Mouse (Mus musculus): ENCODE results near the gene Nfic.

Gene Nfic

DNA sequence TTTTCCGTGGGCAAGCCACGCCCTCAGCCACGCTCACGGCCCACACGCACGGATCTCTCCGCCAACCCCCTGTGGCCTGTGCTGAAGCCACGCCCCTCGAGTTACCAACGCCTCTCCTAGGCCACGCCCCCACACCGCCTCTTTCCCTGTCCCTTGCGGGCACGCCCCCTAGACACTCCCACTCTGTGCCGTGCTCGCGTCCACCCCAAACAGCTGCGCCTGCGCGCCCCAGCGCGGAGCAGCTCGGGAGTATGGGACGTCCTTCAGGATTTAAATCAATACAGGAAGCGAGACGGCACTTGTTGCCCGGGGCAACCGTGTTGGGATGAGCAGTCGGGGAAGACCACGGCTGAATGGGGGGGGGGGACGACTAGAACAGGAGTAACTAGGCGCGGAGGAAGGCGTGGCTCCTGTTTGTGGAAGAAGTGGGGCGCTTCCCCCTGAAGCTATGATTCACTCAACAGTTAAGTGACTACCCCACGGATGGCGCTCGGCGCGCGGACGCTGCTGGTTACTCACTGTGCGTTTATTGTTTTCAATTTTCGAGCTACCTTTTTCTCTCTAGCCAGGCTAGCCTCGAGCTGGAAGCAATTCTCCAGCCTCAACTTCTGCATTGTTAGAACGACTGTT lies 76.8 kb downstream of the Nfic start:
- DNase-seq: peak; percentile 100

DNA sequence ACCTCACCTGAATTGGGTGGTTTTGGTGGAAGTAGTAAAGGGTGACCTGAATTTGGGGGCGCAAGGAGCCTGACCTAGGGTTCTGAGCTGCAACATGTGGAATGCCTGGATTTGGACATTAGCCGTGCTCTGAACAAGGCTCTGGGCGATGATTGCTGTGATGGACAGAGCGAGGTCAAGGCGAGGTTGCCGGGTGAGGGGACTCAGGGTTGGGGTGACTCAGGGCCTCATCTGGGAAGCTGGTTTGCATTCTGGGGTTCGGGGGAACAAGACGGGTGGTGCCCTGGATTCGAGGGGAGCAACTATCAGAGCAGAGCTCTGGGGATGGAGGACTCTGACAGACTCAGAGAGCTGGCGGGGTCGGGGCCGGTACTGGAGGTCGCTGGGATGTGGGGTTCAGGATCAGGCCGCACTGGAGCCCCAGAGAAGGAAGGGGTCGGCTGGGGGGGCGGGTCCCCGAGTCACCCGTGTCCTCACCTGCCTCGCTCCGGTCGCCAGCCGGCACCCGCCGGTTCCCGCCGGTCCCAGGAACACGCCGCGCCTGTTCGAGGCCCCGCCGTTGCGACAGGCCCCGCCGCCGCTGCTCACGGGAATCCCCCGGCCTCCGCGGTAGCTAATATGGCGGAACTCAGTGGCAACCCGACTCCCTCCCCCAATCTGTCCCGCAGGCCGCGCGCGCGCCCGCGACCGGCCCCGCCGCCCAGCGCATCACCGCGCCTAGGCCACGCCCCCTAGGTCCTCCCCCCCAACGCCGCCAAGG lies 77.5 kb downstream of the Nfic start, which contains the start of gene Fzr1:
TSS of gene Fzr1 (minus strand) at position 724 of the 760 bp plus-strand sequence.
- no peak for DNase-seq

DNA sequence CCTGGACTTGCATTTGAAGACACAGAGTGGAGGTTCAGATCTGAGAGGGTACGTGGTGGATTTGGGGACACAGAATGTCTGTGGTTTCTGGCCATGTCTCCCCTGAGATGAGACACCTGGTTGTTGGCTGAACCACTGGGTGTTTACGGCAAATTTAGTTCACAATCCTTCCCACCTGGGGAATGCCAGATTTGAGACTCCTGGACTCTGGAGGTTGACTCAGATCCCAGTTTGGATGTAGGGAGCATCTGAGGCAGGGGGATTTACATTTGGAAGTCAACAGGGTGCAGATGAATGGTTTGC lies 78.1 kb downstream of the Nfic start:
- no peak for DNase-seq

DNA sequence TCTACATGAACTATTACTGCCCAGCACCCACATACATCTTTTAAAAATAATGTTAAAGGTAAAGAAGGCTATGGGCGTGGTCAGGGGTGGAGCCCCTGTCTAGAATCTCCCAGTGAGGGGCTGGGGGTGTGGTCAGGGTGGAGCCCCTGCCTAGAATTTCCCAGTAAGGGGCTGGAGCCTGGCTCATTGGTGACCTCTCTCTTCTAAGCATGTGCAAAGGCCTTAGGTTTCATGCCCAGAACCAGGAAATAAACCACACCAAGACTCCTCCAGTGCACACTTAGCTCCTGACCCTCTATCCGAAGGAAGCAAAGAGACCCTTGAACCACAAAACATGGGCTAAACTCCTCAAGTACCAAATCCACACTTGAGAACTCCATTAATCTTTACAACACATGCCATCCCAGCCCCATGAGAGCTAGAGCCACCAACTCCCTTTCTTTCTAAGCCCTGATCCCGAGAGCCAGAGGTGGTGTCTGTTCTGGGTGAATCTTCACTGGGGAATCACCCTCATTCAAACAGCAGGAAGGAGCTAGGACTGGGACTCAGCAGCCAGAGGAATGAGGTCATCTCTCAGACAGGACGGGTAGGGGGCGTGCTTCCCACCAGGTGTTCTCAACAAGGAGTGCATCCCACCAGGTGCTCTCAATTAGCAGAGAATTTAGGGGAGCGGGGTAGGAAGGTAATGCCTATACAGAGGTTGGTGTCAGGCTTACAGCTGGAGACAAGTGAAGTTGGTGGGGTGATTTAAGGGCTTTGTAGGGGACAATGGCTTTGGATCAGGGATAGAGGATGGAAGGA lies 78.7 kb downstream of the Nfic start:
- peak; percentile 57 for DNase-seq

DNA sequence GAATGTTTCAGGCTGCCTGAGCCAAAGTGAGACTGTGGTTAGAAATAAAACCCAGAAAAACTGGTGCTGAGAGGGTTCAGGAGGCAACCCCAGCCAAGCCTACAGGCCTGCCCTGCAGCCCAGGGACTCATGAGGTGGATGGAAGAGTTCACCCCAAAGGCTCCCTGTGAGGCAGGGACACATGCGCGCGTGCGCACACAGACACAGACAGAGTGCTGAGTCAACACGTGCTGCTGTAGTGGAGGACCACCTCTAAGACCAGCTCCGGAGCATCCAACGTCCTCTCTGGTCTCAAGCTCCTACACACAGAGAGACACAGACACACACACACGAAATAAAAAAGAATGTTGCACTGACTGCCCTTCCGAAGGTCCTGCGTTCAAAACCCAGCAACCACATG lies 80.1 kb downstream of the Nfic start:
- DNase-seq: no peak

DNA sequence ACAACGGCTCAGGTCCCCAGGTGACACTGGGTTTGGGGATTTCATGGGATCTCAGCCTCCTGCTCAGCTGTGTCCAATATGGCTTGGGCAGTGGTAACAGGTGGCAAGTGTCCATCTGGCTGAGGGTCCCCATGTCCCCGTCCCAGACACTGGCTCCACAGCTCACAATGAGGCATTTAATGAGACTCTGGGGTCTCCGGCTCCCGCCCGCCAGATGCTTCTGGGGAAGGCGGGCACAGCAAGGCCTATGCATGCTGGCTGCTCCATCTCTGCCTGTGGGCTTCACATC lies 88.3 kb downstream of the Nfic start:
- no peak for DNase-seq

DNA sequence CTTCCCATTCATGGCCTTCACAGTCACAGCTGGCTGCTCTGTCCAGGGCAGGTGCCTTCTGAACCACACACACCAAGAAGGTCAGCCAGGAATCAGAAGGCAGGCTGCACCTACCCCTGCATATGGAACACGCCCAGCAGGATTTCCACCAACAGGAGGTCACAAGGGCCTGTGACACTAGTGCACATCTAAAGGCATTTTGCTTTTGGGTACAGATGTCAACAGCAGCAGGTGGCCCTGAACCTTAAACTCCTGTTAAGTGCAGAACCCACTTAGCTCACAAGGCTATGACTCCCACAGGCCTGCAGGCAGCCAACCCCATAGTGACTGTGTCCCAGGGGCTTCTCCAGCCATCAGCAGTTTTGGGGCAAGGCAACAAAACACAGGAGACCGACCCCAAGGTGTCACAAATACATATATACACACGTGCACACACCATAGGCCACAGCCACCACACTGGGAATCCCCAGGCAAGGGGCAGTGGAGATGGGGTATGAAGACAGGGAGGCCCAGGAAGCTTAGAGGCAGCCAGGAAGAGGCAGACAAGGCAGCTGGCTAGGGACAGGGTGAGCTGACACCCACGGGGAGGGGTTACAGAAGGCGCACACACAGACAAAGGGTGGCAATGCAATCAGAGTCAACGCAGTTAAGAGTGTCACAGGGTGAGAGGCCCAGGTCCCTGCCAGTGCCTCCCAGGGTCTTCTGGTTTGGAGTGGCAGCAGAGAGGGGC lies 88.8 kb downstream of the Nfic start:
- DNase-seq: no peak

DNA sequence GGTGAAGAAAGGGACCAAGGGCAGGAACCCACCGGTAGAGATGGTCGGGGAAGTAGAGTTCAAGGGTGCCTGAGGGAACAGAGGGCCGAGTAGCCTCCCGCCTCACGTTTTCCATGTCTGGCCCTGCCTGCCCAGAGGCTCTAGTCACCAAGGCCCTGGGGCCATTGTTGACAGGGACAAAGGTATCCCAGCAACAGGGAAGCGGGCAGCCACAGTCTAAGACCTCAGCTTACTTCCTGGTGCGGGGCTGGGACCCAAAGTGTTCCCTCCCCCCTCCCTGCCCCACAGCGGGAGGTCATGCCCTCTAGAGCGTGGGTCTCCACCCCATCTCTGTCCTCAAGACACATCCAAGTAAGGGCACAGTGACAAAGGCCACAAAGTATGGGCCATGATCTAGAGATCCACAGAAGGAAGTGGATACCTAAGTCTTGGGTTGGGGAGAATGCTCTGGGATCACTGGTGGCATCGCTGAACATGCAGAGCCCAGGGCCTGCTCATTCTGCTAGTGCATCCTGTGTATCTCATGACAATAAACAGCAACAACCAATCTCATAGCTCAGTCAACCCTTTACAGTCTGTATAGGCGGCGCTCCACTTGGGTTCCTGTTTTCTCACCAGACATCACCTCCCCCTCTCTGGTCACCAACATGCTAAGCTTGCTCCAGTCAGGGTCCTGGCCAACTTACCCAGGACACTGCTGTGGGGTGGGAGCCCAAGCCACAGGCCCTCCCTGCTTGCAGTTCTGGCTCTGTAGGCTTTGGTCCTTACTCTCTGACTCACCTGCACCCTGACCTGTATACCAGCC lies 89.6 kb downstream of the Nfic start, which contains the start of gene 4930404N11Rik:
TSS of gene 4930404N11Rik (minus strand) at position 145 of the 805 bp plus-strand sequence.
- DNase-seq: no peak

DNA sequence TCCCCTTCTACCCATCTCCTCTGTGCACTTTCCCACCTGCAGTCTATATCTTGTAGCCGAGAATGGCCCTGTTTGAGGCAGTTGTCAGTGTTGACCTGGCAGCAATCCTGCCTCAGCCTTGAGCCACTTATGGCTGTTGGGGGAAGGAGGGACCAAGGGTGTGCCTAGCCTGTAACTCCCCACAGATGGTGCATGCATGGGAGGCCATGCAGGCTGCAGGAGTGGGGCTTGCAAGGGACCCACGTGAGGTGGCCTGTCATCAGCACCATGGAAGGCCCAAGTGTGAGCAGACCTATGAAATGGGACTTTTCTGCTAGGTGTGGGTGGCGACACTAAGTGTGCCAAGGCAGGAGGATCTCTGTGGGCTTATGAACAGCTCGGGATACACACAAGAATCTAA lies 90.4 kb downstream of the Nfic start:
- DNase-seq: no peak

DNA sequence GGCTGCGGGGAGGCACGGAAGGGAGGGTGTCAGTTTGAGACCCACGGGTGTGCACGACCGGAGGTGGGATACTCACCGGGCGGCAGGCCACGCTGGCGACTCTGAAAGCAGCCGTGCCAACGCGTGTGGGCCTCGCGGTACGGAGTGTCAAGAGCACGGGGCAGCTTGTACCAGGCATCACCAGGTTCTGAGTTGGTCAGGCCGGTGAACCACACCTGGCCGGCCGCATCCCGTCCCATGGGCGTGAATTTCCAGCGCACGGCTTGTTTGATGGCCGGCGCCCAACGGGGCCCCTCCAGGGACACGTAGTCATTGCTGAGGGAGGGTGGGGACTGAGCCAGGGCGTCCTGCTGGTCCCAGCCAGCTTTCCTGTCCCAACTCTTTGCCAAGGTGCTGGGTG lies 90.8 kb downstream of the Nfic start:
- no peak for DNase-seq

DNA sequence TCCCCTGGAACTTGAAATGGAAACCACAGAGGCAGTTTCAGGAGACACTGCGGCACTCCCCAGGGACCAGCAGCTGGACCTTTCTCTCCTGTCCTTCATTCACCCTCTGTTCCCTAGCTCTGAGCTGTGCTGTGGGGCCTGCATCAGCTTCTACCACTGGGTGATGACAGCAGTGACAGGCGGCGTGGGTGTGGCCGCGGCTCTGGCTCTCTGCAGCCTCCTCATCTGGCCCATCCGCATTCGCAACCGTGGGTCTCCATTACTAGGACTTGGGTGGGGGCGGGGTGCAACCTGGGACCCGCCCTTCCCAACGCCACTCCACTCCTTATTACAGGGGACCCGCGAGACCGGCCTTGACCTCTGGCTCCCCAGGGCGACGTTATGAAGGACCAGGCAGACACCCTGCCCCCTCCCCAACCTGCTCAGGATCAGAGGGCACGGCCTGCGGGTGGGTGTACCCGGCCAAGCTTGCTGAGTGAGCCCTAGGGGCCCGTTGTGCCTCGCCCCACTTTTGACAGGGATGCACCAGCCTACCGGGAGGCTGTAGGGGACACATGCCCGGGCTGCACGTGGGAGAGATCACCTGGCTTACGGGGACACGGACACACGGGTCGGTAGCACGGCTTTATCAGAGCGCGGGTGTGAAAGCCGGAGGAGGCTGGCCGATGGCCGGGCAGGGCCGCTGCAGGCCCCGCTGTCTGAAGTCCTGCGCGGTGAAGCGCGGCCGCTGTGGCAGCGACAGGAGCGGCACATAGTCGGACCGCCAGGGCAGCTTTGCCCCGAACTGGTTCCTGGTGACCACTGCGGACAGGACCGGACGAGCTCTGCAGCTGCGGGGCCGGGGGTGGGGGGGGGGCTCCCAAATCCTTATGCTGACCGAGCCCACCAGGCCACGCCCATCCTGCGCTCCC lies 91.7 kb downstream of the Nfic start:
- no peak for DNase-seq

DNA sequence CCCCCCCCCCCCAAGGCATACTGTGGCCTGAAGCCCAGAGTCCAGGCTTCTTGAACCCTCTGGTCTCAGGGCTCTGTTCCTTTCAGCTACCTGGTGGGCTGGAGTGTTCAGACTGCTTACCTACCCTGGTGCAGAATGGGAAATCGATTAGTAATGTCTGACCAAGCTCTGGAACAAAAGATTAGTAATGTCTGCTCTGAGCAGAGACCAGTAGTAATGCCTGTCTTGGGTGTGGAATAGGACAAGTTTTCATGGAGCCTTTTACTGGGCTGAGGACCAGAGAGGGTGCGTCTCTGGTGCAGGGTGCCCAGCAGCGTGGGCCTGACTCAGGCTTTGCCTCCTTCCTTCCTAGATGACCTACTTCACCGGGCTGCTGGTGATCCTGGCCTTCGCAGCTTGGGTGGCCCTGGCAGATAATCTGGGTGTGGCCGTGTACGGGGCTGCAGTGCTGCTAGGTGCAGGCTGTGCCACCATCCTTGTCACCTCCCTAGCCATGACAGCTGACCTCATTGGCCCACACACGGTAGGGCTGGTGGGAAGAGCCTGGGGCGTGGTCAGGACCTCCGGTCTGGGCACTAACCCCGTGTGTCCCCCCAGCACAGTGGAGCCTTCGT lies 93.0 kb downstream of the Nfic start:
- DNase-seq: no peak

DNA sequence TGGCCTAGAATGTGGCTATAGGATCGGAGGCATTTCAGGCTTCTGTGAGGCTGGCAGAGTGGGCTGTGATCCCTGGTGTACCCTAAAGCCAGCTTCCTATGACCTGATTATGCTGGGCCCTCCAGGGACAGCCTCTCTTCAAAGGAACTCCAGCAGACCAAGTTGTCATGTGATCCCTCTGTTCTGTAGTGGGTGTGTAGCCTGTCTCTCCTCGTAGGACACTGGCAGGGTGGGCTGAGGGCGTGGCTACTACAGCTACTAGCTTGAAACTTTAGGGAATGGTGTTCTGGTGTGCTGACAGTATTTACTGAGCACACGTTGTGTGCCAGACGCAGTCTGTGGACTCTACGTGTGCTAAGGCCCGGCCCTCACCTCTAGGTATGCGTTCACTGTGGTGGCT lies 94.7 kb downstream of the Nfic start:
- no peak for DNase-seq

DNA sequence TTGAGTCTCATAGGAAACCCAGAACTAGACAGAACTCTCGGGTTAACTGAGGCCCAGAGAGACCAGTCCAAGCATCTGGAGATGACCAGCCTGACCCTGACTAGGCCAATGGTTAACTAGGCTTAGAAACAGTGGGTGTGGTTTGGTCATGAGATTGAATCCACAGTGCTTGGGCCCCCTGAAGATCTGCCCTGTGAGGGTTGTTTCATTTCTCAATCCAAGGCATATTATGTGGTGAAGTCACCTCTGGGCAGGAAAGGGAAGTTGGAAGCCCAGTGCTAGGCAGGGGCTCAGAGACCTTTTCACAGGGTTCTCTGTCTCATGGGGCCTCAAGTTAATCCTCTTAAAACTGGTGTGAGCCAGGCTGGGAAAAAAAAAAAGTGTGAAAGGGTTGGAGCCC lies 96.6 kb downstream of the Nfic start:
- no peak for DNase-seq

DNA sequence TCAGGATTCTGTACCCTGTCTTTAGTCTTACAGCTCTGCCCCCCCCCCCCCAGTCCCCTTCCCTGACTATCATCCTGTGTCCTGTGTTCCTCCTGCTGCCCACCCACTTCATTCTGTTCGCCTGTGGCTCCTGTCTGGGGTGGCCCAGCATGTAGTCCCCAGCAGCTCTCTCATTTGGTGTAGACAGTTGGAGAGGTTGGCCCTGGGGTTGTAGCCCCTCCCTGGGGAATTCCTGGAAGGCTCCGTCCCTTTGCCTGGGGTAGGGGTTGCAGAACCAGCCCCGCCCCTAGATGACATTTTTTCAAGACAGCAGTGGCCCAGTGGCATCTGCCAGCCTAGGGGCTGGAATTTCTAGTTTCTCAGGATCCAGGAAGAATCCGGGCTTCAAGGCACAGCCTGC lies 97.2 kb downstream of the Nfic start:
- DNase-seq: no peak

DNA sequence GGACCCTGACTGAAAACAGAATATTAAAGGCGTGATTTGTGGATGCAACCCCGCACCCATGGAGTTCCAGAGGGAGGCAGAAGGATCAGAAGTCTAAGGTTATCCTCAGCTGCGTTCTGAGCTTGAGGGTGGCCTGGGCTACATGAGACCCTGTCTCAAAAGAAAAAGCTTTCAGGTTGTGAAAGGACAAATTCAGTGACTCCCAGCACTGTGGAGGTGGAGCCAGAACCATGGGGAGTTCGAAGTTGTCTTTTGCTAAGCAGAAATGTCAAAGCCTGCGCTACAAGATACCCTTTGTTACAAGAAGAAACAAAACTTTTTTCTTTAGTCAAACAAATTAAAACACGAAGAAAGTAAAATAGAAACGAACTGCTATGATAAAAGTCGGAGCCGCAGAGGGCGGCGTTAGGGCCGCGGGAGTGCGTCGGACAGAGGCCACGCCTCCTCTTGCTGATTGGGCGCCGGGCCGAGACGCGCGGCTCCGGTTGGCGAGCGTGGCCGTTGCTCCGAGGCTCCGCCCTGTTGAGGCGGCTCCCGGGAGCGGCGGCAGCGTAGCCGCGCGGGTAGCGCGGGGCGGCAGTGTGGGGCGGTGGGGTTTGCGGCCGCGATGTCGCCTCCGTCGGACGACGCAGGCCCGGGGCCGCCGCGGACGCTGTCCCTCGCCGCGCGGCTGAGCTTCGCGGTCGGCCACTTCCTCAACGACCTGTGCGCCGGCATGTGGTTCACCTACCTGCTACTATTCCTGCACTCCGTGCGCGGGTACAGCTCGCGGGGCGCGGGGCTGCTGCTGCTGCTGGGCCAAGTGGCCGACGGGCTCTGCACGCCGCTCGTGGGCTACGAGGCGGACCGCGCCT lies 98.2 kb downstream of the Nfic start, which contains the start of gene Mfsd12:
TSS of gene Mfsd12 (plus strand) at position 501 of the 854 bp plus-strand sequence.
- peak; percentile 94 for DNase-seq

DNA sequence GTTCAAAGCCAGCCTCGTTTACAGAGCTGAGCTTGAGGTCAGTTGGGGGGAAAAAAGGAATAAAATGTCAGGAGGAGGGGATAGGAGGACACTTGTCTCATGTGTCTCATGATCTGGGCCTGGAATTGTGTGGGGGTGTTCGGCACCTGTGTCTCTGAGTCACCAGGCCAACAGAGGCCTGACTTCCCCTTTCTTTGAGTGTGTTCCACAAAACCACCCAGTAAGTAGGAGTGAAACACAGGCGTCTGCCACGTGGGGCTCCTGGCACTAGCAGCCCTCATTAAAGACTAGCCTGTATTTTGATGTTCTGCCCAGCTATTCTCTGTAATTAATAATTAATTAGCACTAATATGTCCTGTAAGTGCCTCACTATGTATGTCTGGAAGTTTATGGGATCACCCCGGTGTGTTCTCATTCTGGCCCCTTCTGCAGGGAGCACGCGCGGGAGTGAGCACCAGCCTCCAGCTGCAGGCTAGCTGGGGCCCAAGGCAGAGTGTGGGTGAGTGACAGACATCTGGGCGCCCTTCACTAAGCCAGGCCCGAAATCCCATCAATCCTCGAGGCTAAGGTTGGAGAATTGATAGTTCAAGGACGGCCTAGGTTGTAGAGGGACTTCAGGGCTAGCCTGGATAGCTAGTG lies 99.0 kb downstream of the Nfic start:
- DNase-seq: no peak

DNA sequence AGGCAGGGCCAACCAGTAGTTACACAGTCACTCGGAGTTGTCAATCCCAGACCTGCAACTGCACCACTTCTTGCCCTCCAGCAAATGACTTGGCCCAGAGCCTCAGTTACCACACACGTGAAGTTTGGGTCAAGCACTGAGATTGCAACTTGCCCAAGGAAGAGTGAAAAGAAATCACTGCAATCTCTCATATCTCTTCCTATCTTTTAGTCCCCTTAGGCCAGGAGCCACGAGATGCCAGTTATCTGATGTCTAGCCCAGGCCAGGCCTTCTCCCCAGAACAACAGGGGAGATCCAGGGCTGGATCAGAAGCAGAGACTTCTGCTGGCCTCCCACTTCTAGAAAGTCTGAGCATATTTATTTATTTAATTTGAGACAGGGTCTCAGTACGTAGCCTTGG lies 99.9 kb downstream of the Nfic start:
- DNase-seq: no peak

DNA sequence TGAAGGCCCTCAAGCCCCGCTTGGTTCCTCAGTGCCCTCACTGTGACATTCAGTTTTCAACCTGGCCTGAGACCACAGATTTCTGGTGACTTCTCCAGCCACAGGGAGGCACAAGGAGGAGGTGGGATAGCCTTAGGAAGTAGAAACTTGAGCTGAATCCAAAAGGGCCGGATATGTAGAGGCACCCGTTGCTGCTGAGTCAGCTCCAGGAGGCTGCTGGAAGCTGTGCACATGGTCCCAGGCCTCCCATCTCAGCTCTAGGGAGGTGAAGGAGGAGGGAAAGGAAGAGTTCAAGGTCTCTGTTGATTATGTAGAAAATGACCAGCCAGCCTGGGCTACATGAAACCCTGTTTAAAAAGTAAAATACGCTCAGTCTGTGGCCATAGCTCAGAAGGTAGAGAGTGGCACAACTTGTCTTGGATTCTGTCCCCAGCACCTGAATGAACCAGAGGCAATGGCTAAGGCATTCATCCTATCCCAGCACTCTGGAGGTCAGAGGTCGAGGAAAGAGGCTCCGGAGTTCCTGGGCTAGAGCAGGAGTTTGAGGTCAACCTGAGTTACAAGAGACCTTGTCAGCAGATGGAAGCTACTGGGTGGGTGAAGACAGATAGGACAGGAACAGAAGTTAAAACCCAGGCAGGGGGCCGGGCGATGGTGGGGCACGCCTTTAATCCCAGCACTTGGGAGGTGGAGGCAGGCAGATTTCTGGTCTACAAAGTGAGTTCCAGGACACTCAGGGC lies 100.5 kb downstream of the Nfic start:
- no peak for DNase-seq
